Mouse (Mus musculus): ENCODE results near the gene Mrpl49. TPM values are rescaled to one million over a fixed set of nuclear protein-coding genes. Genes with fewer than 3 reads are reported as not detected.
A peak's percentile ranks its signal among the peaks of the same experiment; 100 is the strongest.

Gene Mrpl49
- polyA plus RNA-seq, 1 experiment from 2014 or later, result 72.4 TPM

GRCm38 (mm10) chr19:6079983-6080480, 22.4 kb upstream of the Mrpl49 start, which contains the start of gene Tmem262:
Gene Tmem262, plus strand, starts transcription at chr19:6080033.
- H3K27me3 ChIP-seq, result no peaks in the 10 kb centered on the region
- no peak within 1 kb of the TSS for H3K4me2 ChIP-seq (replicated peaks)
- no peak for ATAC-seq (replicated peaks)
- H3K4me1 ChIP-seq, result peaks cover 29% of the 10 kb centered on the region
- H3K4me3 ChIP-seq, result no peak within 1 kb of the TSS
- 94% methylated on average over 12 of the region's 12 CpGs for WGBS
- H3K9ac ChIP-seq (replicated peaks), result no peak within 1 kb of the TSS
- no peak within 1 kb of the TSS for H3K27ac ChIP-seq (replicated peaks)
- no peaks in the 10 kb centered on the region for H3K9me3 ChIP-seq
- peaks cover 26% of the 10 kb centered on the region for H3K36me3 ChIP-seq

DNA sequence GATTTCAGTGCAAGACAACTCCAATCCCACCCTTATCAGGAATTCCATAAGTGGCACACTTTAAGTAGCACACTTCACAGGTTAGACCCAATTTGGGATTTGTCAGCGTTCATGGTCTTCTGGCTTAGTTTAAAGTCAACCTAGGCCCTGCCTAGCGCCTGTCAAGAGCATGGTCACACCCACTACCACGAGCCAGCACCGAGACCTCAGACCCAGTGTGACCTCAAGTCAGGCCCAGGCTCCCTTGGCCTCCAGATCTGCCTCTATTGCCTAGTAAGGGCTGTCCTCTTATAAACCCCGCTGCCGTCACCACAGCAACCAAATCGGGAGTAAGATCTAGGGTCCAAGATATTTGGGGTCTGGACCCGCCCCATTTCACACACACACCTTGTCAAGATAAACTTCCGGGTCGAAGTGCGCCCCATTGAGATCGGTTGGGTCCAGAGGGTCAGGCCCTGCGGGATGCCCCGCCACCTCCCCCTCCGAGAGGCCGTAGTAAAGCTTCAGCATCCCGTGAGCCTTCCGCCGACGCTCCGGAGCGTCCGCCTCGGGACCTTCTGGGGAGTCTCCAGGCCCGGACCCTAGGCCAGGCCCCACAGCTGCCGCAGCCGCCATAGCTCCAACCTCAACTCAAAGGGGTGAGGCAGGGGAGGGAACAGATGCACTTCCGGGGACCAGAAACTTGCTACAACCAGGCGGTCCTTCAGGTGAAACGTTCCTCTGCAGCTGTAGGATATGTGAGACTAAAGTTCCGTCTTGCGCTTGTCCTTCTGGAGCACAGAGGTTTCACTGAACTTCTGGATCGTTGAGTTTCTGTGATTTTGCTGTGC, 19.2 kb upstream of the Mrpl49 start, which contains the start of gene Vps51:
Gene Vps51, minus strand, starts transcription at position 668 of the 830 bp plus-strand sequence.
- peak within 1 kb of the TSS; percentile 69 for H3K4me3 ChIP-seq
- peaks cover 18% of the 10 kb centered on the region for H3K36me3 ChIP-seq
- peak within 1 kb of the TSS; percentile 70 for H3K9ac ChIP-seq (replicated peaks)
- H3K27ac ChIP-seq (replicated peaks), result peak within 1 kb of the TSS; percentile 88
- ATAC-seq (replicated peaks), result peak; percentile 91
- no peaks in the 10 kb centered on the region for H3K9me3 ChIP-seq
- peak within 1 kb of the TSS; percentile 95 for H3K4me2 ChIP-seq (replicated peaks)
- WGBS, result 2% methylated on average over 33 of the region's 33 CpGs
- peaks cover 15% of the 10 kb centered on the region for H3K4me1 ChIP-seq
- H3K27me3 ChIP-seq, result no peaks in the 10 kb centered on the region

- H3K4me3 ChIP-seq, result no peak overlapping the region
- WGBS, result 93% methylated on average over 5 of the region's 5 CpGs
- peaks cover 15% of the 10 kb centered on the region for H3K4me1 ChIP-seq
- H3K9ac ChIP-seq (replicated peaks), result no peak overlapping the region
- no peak overlapping the region for H3K27ac ChIP-seq (replicated peaks)
- H3K9me3 ChIP-seq, result no peaks in the 10 kb centered on the region
- H3K4me2 ChIP-seq (replicated peaks), result no peak overlapping the region
- H3K27me3 ChIP-seq, result no peaks in the 10 kb centered on the region
- ATAC-seq (replicated peaks), result no peak
- peaks cover 26% of the 10 kb centered on the region for H3K36me3 ChIP-seq
Observed at GRCm38 (mm10) chr19:6073889-6074288, 16.3 kb upstream of the Mrpl49 start.

- Histone ChIP-seq H3K36me3 (peaks cover 29% of the 10 kb centered on the region), H3K4me1 (peaks cover 23% of the 10 kb centered on the region), H3K27ac (replicated peaks) (no peak overlapping the region), H3K9ac (replicated peaks) (no peak overlapping the region), H3K9me3 (no peaks in the 10 kb centered on the region), H3K4me2 (replicated peaks) (no peak overlapping the region), H3K4me3 (no peak overlapping the region), H3K27me3 (no peaks in the 10 kb centered on the region)
- no peak for ATAC-seq (replicated peaks)
- 94% methylated on average over 19 of the region's 19 CpGs for WGBS
Observed at GRCm38 (mm10) chr19:6071261-6071660, 13.7 kb upstream of the Mrpl49 start.

DNA sequence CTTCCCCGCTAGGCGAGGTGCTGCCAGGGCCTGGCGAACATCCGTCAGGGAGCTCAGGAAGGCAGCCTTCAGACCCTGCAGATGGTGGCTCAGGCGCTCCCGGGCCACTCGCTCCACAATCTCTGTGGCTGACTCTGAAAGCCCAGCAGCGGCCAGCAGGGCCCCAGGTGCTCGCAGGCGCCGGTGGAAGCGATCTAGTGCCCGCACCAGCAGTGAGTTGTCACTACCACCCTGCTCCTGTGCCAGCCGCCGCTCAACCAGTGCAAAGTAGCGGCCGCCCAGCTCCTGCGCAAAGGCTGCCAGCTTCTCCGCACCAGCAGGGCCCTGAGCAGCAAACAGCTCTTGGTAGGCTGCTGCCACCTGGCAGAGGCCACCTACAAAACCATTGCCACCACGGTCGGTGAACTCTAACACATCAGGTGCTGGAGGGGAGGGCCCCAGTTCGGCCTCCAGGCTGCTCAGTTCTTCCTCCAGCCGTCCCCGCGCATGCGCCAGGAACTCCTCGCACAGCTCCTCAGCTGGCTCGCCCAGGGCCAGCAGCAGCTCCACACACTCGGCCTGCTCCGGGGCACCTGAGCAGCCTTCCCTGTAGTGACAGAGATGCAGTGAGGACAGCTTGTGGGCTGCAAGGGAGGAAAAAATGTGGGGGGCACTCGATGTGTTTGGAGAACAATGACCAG, 13.1 kb upstream of the Mrpl49 start:
- H3K27ac ChIP-seq (replicated peaks), result no peak overlapping the region
- H3K27me3 ChIP-seq, result no peaks in the 10 kb centered on the region
- H3K4me2 ChIP-seq (replicated peaks), result no peak overlapping the region
- H3K36me3 ChIP-seq, result peaks cover 29% of the 10 kb centered on the region
- no peak for ATAC-seq (replicated peaks)
- no peak overlapping the region for H3K4me3 ChIP-seq
- 92% methylated on average over 31 of the region's 31 CpGs for WGBS
- peaks cover 23% of the 10 kb centered on the region for H3K4me1 ChIP-seq
- H3K9ac ChIP-seq (replicated peaks), result no peak overlapping the region
- no peaks in the 10 kb centered on the region for H3K9me3 ChIP-seq

GRCm38 (mm10) chr19:6069851-6070250, 12.3 kb upstream of the Mrpl49 start:
- Histone ChIP-seq H3K4me1 (peaks cover 23% of the 10 kb centered on the region), H3K9ac (replicated peaks) (no peak overlapping the region), H3K4me2 (replicated peaks) (no peak overlapping the region), H3K36me3 (peaks cover 29% of the 10 kb centered on the region), H3K9me3 (no peaks in the 10 kb centered on the region), H3K27me3 (no peaks in the 10 kb centered on the region), H3K4me3 (no peak overlapping the region), H3K27ac (replicated peaks) (no peak overlapping the region)
- no peak for ATAC-seq (replicated peaks)
- 92% methylated on average over 10 of the region's 10 CpGs for WGBS

DNA sequence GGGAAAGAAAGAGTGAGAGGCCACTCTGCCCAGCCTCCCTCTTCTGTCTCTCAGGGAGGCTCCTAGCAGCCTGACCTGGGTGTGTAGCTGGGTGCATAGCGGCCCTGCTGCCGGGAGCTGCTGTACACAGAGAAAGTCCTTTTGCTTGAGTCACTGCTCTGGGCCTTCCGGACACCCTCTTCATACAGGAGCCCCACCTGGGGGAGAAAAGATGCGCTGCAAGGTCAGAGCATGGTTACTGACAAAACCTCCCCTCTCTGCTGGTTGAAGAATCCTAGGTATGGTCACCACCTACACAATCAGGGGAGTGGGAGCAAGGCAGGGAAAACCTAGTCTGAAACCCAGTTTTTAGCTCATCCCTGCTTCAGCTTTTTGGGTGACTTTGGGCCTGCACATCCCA, 11.4 kb upstream of the Mrpl49 start:
- H3K9ac ChIP-seq (replicated peaks), result no peak overlapping the region
- peaks cover 29% of the 10 kb centered on the region for H3K36me3 ChIP-seq
- ATAC-seq (replicated peaks), result no peak
- no peaks in the 10 kb centered on the region for H3K27me3 ChIP-seq
- H3K4me1 ChIP-seq, result peaks cover 23% of the 10 kb centered on the region
- H3K4me2 ChIP-seq (replicated peaks), result no peak overlapping the region
- 73% methylated on average over 4 of the region's 4 CpGs for WGBS
- H3K9me3 ChIP-seq, result no peaks in the 10 kb centered on the region
- no peak overlapping the region for H3K27ac ChIP-seq (replicated peaks)
- no peak overlapping the region for H3K4me3 ChIP-seq

GRCm38 (mm10) chr19:6067724-6068415, 10.3 kb upstream of the Mrpl49 start, which contains the start of gene Tm7sf2:
Gene Tm7sf2, minus strand, starts transcription at chr19:6068373.
- ATAC-seq (replicated peaks), result peak; percentile 91
- Histone ChIP-seq H3K36me3 (peaks cover 29% of the 10 kb centered on the region), H3K9ac (replicated peaks) (peak within 1 kb of the TSS; percentile 86), H3K27me3 (no peaks in the 10 kb centered on the region), H3K9me3 (no peaks in the 10 kb centered on the region), H3K4me3 (peak within 1 kb of the TSS; percentile 65), H3K4me2 (replicated peaks) (peak within 1 kb of the TSS; percentile 97), H3K27ac (replicated peaks) (peak within 1 kb of the TSS; percentile 89), H3K4me1 (peaks cover 30% of the 10 kb centered on the region)
- 8% methylated on average over 33 of the region's 33 CpGs for WGBS

- H3K4me1 ChIP-seq, result peaks cover 37% of the 10 kb centered on the region
- H3K4me2 ChIP-seq (replicated peaks), result peak overlapping the region; percentile 97
- peak overlapping the region; percentile 65 for H3K4me3 ChIP-seq
- H3K9me3 ChIP-seq, result no peaks in the 10 kb centered on the region
- no peaks in the 10 kb centered on the region for H3K27me3 ChIP-seq
- peak overlapping the region; percentile 86 for H3K9ac ChIP-seq (replicated peaks)
- H3K27ac ChIP-seq (replicated peaks), result peak overlapping the region; percentile 89
- peaks cover 29% of the 10 kb centered on the region for H3K36me3 ChIP-seq
- WGBS, result under 1% methylated on average over 30 of the region's 30 CpGs
- ATAC-seq (replicated peaks), result peak; percentile 70
Observed at GRCm38 (mm10) chr19:6067011-6067723, 9.6 kb upstream of the Mrpl49 start.

- peak overlapping the region; percentile 89 for H3K27ac ChIP-seq (replicated peaks)
- H3K27me3 ChIP-seq, result no peaks in the 10 kb centered on the region
- H3K9me3 ChIP-seq, result no peaks in the 10 kb centered on the region
- peak overlapping the region; percentile 97 for H3K4me2 ChIP-seq (replicated peaks)
- peaks cover 43% of the 10 kb centered on the region for H3K4me1 ChIP-seq
- WGBS, result 32% methylated on average over 5 of the region's 5 CpGs
- peak overlapping the region; percentile 86 for H3K9ac ChIP-seq (replicated peaks)
- 0 out of 2 replicates have a peak, but pooled peaks have one; percentile 2 for ATAC-seq (replicated peaks)
- peak overlapping the region; percentile 65 for H3K4me3 ChIP-seq
- peaks cover 29% of the 10 kb centered on the region for H3K36me3 ChIP-seq
Observed at GRCm38 (mm10) chr19:6066571-6066970, 9.0 kb upstream of the Mrpl49 start.

DNA sequence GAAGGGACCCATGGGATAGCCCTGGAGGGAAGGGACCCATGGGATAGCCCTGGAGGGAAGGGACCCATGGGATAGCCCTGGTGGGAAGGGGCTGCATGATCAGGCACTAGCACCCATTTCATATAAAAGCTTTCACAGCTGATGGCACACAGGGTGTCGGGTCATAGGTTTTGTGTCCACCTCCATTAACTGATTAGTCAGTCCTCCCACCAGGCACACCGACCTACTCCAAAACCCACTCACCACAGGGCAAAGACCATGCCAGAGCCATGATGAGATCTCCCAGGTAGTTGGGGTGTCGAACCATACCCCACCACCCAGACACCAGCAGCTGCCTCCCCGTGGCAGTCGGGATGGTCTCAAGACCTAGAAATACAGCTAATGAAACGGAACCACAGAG, 5.5 kb upstream of the Mrpl49 start:
- H3K9me3 ChIP-seq, result no peaks in the 10 kb centered on the region
- no peak overlapping the region; the same call in 1 of the 2 replicates for H3K4me2 ChIP-seq (replicated peaks)
- 0 out of 2 replicates have a peak overlapping the region, but pooled peaks have one; percentile 88 for H3K4me3 ChIP-seq
- ATAC-seq (replicated peaks), result no peak
- H3K36me3 ChIP-seq, result peaks cover 10% of the 10 kb centered on the region
- H3K9ac ChIP-seq (replicated peaks), result no peak overlapping the region
- H3K4me1 ChIP-seq, result peaks cover 57% of the 10 kb centered on the region
- no peak overlapping the region for H3K27ac ChIP-seq (replicated peaks)
- H3K27me3 ChIP-seq, result no peaks in the 10 kb centered on the region
- WGBS, result 94% methylated on average over 6 of the region's 6 CpGs
